Mouse (Mus musculus) adrenal gland, adult 2 months (tissue): ENCODE results near the gene Barx1. TPM values are rescaled to one million over a fixed set of nuclear protein-coding genes. Genes with fewer than 3 reads are reported as not detected.

Experiments
- DNase-seq: peaks from one replicate; pipeline ENCODE4 v3.0.0; 2021
- long read RNA-seq: library from polyadenylated mRNA; stranded (forward); transcript quantifications from one replicate; pipeline ENCODE4 v2.0.0, GENCODE M21; 2021
- polyA plus RNA-seq: library from polyadenylated mRNA; depleted of rRNA; stranded (reverse); fragments of >200 nt; gene quantifications from 2 replicates; pipeline ENCODE4 v1.2.3, GENCODE M21; 2012; rRNA removed
- total RNA-seq, 2 experiments: library from RNA; stranded (reverse); gene quantifications; 2 replicates each; pipeline ENCODE4 v1.2.3; 2021

Gene Barx1
- total RNA-seq (not detected), polyA plus RNA-seq (not detected in 2 replicates)
- long read RNA-seq, result 0 reads

GRCm38 (mm10) chr13:48662431-48663143 lies at the start of gene Barx1:
Barx1 (plus strand) TSS chr13:48662998.
- no peak for DNase-seq

GRCm38 (mm10) chr13:48614525-48614924 lies 48.3 kb upstream of the Barx1 start:
- DNase-seq, result no peak

GRCm38 (mm10) chr13:48617774-48618173 lies 45.0 kb upstream of the Barx1 start:
- DNase-seq, result no peak

GRCm38 (mm10) chr13:48618890-48619289 lies 43.9 kb upstream of the Barx1 start:
- DNase-seq, result no peak

GRCm38 (mm10) chr13:48624968-48625398 lies 37.8 kb upstream of the Barx1 start:
- DNase-seq, result no peak

GRCm38 (mm10) chr13:48625433-48626184 lies 37.2 kb upstream of the Barx1 start, which contains the start of gene Ptpdc1:
Ptpdc1 (minus strand) TSS chr13:48625664.
- DNase-seq, result peak; percentile 99

GRCm38 (mm10) chr13:48631691-48632090 lies 31.1 kb upstream of the Barx1 start:
- DNase-seq, result no peak

- DNase-seq, result no peak
These were observed 25.1 kb upstream of the Barx1 start for GRCm38 (mm10) chr13:48637706-48638105.

- DNase-seq, result peak; percentile 41
These were observed 23.2 kb upstream of the Barx1 start for GRCm38 (mm10) chr13:48639570-48639969.

GRCm38 (mm10) chr13:48643072-48643471 lies 19.7 kb upstream of the Barx1 start:
- no peak for DNase-seq

- no peak for DNase-seq
These were observed 18.8 kb upstream of the Barx1 start for GRCm38 (mm10) chr13:48643991-48644390.

- DNase-seq, result no peak
These were observed 16.1 kb upstream of the Barx1 start for GRCm38 (mm10) chr13:48646696-48647095.

- no peak for DNase-seq
These were observed 12.2 kb upstream of the Barx1 start for GRCm38 (mm10) chr13:48650615-48651014.

GRCm38 (mm10) chr13:48651132-48652065 lies 11.4 kb upstream of the Barx1 start:
- no peak for DNase-seq

GRCm38 (mm10) chr13:48653788-48654770 lies 8.7 kb upstream of the Barx1 start:
- DNase-seq, result peak; percentile 59

GRCm38 (mm10) chr13:48655637-48656036 lies 7.2 kb upstream of the Barx1 start:
- peak; percentile 60 for DNase-seq

GRCm38 (mm10) chr13:48657791-48658190 lies 5.0 kb upstream of the Barx1 start:
- DNase-seq, result no peak

GRCm38 (mm10) chr13:48658588-48659253 lies 4.1 kb upstream of the Barx1 start:
- peak; percentile 31 for DNase-seq

- no peak for DNase-seq
These were observed 3.3 kb upstream of the Barx1 start for GRCm38 (mm10) chr13:48659254-48660220.
